Mouse (Mus musculus): ENCODE measurements around the gene Rapgefl1. TPM values are rescaled to one million over a fixed set of nuclear protein-coding genes. Genes with fewer than 3 reads are reported as not detected.

The Rapgefl1 gene
- total RNA-seq, 2 experiments from 2014 or later: 0.23 to 0.40 TPM

DNA sequence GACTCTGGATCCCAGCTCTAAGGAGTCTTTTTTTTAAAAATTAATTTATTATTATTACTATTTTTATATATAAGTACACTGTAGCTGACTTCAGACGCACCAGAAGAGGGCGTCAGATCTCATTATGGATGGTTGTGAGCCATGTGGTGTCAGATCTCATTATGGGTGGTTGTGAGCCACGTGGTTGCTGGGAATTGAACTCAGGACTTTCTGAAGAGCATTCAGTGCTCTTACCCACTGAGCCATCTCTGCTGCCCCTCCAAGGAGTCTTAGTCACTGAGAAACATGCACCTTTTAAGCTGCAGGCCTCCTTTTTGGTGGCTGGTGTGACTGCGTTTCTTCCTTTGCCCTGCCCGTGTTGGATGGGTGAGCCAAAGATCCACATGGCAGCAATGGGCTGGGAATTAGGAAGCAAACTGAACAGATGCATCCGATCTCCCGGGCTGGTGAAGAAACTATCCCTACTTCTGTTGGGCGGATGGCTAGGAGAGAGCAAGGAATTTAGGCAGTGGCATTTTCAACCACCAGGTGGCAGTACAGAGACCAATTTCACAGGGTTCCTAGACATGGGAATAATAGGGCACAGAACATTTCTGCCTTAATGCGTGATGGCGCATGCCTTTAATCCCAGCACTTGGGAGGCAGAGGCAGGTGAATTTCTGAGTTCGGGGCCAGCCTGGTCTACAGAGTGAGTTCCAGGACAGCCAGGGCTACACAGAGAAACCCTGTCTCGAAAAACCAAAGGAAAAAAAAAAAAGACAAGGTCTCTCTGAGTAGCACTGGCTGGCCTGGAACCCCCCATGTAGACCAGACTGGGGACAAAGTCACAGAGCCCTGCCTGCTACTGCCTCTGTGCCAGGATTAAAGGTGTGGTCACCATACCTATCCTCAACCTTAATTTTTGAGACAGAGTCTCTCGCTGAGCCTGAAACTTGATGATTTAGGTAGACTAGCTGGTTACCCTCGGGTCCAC, 22.5 kb downstream of the Rapgefl1 start:
- DNase-seq: peak; percentile 73

DNA sequence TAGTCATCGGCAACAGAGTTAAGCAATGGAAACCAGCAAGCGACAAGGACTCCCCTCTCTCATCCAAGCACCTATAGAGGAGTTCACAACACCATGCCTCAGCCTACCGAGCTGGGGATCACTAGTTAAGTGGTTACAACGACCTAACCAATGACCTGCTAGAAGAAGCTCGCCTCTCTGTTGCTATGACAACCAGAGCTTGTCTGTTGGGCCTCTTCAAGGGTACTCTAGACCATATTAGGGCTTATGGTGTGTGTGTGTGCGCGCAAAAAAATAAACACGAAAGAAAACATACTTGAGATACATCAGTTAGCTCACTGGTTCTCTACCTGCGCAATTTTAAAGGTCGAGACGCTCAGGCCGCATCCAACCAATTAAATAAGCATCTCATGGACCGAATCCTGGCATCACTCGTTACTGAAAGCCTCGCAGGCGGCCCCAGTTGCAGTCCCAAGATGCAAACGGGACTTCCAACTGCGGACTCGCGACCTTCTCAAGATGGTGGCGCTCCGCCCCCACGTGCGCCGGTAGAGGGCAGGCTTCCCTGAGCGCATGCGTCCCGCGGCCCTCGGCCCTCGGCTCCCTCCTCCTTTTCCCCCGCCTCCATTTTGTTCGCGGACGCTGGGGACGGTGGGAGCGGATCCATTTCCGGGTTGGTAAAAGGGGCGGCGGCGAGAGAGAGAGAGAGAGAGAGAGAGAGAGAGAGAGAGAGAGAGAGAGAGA, 26.6 kb downstream of the Rapgefl1 start, which contains the start of gene Wipf2:
Gene Wipf2 (plus strand): TSS at position 611 of the 723 bp plus-strand sequence.
- peak; percentile 92 for DNase-seq

DNA sequence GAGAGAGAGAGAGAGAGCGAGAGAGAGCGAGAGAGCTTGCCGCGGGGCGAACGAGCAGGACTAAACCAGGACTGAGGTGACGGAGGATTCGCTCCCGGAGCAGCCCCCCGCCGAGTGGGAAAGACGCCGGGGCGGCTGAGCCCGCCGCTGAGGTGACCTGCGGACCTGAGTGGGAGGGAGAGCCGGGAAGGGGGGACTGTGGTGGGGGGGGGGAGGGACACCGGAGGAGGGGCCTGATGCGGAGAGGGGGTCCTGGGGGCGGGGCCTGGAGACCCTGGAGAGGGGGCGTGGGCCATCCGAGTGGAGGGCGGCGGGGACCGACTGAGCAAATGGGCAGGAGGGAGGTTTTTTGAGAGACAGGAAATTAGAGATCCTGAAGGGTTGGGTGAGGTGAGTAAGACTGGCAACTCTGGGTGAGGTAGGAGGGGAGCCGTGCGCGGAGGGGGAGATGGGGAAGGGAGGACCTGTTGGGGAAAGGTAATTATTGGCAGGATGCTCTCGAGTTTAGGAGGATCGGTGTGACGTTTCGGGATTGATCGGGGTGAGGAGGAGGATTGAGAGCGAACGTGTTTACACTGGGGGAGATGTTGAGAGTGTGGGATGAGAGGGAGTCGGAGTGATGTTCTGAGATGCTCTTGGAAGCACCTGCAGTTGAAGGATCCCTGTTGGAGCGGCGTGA, 27.3 kb downstream of the Rapgefl1 start:
- peak; percentile 62 for DNase-seq

DNA sequence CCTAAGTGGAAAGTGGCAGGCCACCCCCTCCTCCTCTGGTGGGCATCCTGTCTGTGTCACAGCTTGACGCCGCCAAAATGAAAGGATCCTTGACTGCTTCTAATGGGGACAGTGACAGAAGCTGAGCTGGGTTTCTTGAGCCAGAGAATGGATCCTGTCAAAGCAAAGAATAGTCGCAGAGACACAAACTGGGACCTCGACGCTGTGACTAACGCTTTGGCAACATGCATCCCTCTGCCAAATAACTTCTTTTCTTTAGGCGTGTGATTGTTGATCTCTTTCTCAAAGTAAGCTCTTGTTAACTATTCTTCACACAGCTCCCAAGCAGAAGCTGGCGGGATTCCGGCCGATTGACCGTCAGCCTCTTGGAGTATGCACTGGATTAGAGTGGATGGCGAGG, 30.7 kb downstream of the Rapgefl1 start:
- DNase-seq: no peak

DNA sequence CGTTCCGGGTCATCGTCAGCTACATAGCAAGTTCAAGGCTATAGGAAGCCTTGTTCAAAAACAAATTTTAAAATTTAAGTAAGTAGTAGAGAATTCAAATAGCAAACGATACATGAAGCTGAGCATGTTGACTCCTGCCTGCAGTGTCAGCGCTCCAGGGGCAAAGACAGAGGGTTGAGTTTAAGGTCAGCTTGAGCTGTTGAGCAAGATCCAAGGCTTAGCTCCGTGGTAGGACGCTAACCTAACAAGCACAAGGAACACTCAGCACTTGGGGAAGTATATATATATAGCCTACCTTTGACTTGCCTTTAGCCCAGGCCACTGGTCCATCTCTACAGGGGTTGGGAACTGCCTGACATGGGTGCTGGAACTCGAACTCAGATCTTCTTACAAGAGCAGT, 33.3 kb downstream of the Rapgefl1 start:
- DNase-seq: no peak

DNA sequence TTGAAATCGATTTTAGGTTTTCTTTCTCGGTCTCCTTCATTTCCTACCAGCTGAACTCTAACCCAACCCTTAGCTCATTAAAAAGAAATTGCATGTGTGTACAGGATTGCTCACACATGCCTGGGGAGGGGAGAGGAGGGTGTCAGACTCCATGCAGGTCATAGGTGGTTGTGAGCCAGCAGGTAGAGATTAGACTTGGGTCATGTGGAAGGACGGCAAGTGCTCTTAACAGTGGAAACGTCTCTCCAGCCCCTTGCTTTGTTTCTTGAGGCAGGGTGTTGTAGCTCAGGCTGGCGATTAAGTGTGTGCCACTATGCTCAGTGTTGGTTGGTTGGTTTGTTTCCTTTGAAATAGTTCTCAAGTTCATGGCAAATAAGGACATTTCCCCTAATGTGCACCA, 34.2 kb downstream of the Rapgefl1 start:
- DNase-seq: no peak

DNA sequence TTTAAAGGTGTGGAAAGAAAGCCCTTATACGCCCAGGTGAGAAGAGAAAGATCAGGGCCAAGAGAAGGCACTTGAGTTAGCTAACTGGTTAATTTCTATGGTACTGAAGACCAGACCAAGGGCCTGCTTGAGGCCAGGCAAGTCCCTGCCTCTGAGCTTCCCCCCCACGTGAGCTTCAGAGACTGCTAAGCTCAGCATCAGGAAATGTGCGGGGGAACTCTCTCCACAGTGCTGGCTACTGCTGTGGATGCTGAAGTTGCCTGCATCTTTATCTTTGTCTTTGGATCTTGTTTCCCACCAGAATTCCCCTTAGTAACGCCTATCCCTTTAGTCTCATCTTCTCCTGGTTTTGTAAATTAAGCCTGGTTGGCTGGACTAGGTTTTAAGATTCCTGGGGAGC, 34.8 kb downstream of the Rapgefl1 start:
- DNase-seq: no peak

DNA sequence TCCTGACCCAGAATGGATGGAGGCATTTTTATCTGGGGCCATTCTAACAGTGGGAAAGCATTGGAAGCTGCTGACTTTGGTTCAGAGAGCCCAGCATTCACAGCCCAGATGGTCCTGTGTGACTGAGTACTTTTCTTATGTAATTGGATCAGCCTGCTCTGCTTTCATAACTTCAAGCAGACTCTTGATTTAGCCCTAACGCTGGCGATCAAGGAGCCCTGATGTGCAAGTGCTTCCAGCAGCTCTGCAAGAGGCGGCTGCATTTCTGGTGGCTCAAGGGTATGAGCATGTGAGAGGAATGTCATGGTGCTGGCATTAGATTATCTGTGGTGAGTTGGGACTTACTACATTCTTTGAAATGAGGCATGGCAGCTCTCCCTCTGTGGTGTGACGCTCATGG, 35.5 kb downstream of the Rapgefl1 start:
- DNase-seq: peak; percentile 31

DNA sequence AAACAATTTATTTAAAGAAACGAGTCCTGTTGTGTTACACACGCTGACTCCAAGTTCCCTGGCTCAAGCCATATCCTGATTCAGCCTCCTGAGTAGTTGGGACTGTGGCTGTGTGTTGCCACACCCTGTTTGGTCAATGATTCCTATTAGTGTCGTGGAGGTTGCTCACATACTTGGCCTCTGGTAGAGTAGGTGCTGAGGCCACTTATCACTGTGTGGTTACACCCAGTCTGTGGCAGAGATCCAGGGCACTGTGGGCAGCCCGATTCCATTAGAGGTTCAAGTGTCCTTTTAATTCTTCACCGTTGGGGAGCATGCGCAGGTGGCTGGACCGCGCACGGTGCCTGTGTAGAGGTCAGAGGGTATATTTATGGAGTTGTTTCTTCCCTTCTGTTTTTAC, 37.3 kb downstream of the Rapgefl1 start:
- DNase-seq: no peak

DNA sequence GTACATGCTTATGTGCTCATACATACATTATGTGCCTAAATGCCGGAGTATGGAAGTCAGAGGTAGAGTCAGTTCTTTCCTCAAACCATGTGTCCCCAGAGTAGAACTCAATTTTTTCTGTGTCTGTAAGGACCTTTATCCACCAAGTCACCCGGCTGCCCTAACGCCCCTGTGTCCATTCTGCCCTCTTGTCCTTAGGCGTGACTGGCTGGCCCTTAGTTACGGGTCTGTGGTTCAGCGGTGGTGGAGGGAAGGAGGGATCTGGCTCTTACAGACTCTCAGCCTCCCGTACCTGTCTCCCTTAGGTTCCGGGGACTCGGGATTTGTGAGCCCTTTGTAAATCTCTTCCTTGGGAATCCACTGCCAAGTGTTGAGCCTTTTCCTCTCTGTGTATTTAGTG, 40.4 kb downstream of the Rapgefl1 start:
- no peak for DNase-seq

DNA sequence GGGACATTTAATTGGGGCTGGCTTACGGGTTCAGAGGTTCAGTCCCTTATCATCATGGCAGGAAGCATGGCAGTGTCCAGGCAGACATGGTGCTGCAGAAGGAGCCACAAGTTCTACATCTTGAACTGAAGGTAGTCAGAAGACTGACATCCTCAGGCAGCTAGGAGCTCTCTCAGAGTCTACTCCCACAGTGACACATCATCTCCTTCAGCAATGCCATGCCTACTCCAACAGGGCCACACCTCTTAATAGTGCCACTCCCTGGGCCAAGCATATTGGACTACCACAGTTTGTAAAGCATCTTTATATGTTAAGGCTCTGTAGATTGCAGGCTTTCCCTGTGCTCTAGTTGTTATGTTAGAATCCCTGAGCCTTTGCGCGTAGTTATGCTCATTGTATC, 51.1 kb downstream of the Rapgefl1 start:
- DNase-seq: no peak

DNA sequence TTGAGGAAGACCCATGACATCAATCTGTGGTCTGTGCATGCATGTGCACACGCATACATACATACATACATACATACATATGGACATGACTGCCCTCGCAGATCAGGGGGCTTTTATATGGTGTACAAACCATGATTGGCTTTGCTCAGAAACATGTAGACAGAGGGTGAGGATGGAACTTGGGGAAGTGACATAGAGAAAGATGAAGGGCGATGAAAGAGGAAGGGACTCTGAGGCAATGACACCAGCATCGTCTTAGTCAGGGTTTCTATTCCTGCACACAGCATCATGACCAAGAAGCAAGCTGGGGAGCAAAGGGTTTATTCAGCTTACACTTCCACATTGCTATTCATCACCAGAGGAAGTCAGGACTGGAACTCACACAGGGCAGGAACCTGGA, 52.5 kb downstream of the Rapgefl1 start:
- DNase-seq: no peak

DNA sequence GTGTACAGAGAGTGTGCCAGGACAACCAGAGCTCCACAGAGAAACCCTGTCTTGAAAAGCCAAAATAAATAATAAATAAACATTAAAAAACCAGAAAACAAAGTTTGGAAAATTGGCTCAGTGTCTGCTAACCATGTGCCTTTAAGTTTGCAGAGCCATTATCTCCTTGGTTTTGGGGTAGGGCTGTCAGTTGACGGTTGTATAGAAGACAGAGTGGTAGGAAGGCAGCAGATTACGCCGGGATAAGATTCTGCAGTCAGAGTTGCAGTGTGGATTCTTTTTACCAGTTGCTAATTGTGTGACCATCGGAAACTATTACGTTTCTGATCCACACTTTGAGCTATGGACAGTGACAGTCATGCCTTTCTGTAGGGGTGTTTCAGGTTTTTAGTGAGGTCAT, 53.4 kb downstream of the Rapgefl1 start:
- no peak for DNase-seq

DNA sequence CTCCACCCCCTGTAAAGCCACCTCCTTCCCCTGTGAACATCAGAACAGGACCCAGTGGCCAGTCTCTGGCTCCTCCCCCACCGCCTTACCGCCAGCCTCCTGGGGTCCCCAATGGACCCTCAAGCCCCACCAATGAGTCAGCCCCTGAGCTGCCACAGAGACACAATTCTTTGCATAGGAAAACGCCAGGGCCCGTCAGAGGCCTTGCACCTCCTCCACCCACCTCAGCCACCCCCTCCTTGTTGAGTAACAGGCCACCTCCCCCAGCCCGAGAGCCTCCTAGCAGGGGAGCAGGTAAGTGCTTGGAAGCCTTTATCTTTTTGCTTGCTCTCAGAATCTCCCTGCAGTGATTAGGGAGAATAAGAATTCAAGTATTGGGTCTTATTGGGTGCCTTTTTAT, 55.8 kb downstream of the Rapgefl1 start:
- no peak for DNase-seq

DNA sequence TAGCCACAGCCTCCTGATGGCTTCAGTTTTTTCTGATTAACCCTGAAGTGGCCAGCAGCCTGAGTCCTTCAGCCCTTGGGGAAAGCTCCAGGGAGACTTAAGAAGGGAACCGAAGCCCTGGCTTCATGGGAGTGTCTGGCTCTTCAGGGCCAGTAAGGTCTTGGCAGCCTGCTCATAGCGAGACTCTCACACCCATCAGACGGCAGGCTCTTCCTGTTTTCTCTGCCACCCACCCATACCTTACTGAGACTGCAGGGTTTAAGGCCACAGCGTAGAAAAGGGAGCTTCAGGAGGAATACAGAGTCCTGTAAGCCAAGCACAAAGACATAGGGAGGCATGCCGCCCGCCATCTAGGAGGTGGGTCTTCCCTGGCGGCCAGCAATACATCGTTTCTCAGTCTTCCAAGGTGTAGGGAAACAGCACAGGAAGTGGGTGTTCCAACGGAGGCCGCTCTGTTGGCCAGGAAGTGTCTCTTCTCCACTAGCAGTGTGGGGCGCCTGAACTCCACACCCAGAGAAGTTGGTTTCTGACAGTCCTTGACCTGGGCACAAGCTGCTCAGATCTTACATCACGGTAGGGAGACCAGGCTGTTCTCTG, 64.0 kb downstream of the Rapgefl1 start:
- no peak for DNase-seq

DNA sequence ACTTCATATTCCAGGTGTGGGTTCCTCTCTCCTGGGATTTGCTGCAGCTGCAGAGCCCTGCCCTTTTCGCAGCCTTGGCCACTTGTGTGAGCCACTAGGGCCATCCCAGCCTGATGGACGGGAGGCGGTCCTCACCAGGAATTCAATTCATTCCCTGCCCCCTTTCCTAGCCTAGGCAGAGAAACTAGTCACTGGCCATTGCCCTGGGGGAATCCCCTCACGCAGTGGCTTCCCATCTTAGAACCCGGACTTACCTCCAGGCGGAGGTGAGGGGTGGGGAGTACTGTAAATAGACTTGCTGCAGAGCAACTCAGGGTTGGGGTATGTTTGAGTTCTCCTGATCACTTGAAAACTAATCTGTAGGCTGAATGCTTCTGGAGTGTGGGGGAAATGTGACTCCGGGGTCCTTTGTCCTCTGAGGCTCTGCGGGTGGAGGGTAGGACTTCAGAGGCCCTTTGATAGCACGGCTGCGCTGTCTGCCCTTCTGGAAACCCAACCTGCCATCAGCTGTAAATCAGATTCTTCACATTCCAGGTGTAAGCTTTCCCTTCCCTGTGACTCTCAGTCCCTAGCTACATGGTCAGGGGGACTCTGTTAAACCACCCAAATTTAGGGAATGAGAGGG, 66.1 kb downstream of the Rapgefl1 start:
- DNase-seq: no peak

Other genes with a start within 250 kb of the Rapgefl1 start
- 10 to 100 TPM; 19.9 to 28.2 TPM for gene Ormdl3, start 249.4 kb upstream of the Rapgefl1 start, total RNA-seq (2021)
- gene Lrrc3c, start 238.5 kb upstream of the Rapgefl1 start, total RNA-seq (2021): not detected
- 1 to 10 TPM; 3.1 to 6.4 TPM for gene Gm12355, start 211.1 kb upstream of the Rapgefl1 start, total RNA-seq (2021)
- gene Gsdma3, start 210.4 kb upstream of the Rapgefl1 start, total RNA-seq (2021): 1 to 10 TPM; 1.3 to 2.4 TPM
- gene Gsdma2, start 190.0 kb upstream of the Rapgefl1 start, total RNA-seq (2021): not detected
- gene Gsdma, start 172.4 kb upstream of the Rapgefl1 start, total RNA-seq (2021): under 1 TPM; 0.23 to 0.24 TPM
- gene Psmd3, start 154.2 kb upstream of the Rapgefl1 start, total RNA-seq (2021): 10 to 100 TPM; 86.2 to 91.5 TPM
- not detected for gene Csf3, start 135.5 kb upstream of the Rapgefl1 start, total RNA-seq (2021)
- 10 to 100 TPM; 42.7 to 46.9 TPM for gene Med24, start 107.3 kb upstream of the Rapgefl1 start, total RNA-seq (2021)
- 10 to 100 TPM; 75.4 to 89.1 TPM for gene Thra, start 96.1 kb upstream of the Rapgefl1 start, total RNA-seq (2021)
- gene Nr1d1, start 61.5 kb upstream of the Rapgefl1 start, total RNA-seq (2021): 100 to 1,000 TPM in 1 of 2 experiments, 10 to 100 TPM in 1; 98.0 to 119 TPM
- 10 to 100 TPM; 51.3 to 63.6 TPM for gene Msl1, start 41.3 kb upstream of the Rapgefl1 start, total RNA-seq (2021)
- gene Casc3, start 31.9 kb upstream of the Rapgefl1 start, total RNA-seq (2021): 10 to 100 TPM; 13.9 to 15.0 TPM
- 1 to 10 TPM; 4.1 to 4.9 TPM for gene Wipf2, start 26.9 kb downstream of the Rapgefl1 start, total RNA-seq (2021)
- under 1 TPM; 0.13 to 0.56 TPM for gene Cdc6, start 71.0 kb downstream of the Rapgefl1 start, total RNA-seq (2021)
- gene Rara, start 91.0 kb downstream of the Rapgefl1 start, total RNA-seq (2021): 10 to 100 TPM in 1 of 2 experiments, 1 to 10 TPM in 1; 9.4 to 12.8 TPM
- gene Gjd3, start 146.2 kb downstream of the Rapgefl1 start, total RNA-seq (2021): not detected
- 1 to 10 TPM; 2.3 to 3.8 TPM for gene Top2a, start 187.4 kb downstream of the Rapgefl1 start, total RNA-seq (2021)
- 10 to 100 TPM; 38.6 to 49.1 TPM for gene Igfbp4, start 204.5 kb downstream of the Rapgefl1 start, total RNA-seq (2021)

All from gastrocnemius, postnatal 25 days (tissue).